Mouse (Mus musculus) monocyte, adult 5-6 weeks (primary cell): ENCODE measurements around the gene Il17re. TPM values are rescaled to one million over a fixed set of nuclear protein-coding genes. Genes with fewer than 3 reads are reported as not detected.

Experiments
- ATAC-seq: fragments of 153-309, 156-312 bp; replicated peaks from 2 replicates; pipeline ENCODE4 v1.8.0; 2017; ENCODE audit warnings: mild to moderate bottlenecking; ENCODE audit not compliant: low TSS enrichment, insufficient number of reproducible peaks, severe bottlenecking, poor library complexity, low FRiP score
- total RNA-seq: library from RNA; stranded (forward); fragments of 200-1000, 200-491, 200-594 nt; gene quantifications from 3 replicates; pipeline ENCODE4 v1.2.3, GENCODE M21; 2017

Gene Il17re
- total RNA-seq, 1 experiment from 2014 or later: not detected

DNA sequence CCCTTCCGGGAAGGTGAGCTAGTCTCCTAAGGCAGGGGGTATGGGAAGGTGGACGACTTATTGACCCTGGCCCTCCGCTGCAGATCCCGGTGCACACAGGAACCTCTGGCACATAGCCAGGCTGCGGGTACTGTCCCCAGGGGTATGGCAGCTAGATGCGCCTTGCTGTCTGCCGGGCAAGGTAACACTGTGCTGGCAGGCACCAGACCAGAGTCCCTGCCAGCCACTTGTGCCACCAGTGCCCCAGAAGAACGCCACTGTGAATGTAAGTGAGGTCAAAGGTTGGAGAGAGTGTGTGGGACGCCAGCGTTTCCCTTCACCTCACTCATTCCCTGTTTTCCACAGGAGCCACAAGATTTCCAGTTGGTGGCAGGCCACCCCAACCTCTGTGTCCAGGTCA is 20.6 kb downstream of the Il17re start:
- no peak for ATAC-seq

DNA sequence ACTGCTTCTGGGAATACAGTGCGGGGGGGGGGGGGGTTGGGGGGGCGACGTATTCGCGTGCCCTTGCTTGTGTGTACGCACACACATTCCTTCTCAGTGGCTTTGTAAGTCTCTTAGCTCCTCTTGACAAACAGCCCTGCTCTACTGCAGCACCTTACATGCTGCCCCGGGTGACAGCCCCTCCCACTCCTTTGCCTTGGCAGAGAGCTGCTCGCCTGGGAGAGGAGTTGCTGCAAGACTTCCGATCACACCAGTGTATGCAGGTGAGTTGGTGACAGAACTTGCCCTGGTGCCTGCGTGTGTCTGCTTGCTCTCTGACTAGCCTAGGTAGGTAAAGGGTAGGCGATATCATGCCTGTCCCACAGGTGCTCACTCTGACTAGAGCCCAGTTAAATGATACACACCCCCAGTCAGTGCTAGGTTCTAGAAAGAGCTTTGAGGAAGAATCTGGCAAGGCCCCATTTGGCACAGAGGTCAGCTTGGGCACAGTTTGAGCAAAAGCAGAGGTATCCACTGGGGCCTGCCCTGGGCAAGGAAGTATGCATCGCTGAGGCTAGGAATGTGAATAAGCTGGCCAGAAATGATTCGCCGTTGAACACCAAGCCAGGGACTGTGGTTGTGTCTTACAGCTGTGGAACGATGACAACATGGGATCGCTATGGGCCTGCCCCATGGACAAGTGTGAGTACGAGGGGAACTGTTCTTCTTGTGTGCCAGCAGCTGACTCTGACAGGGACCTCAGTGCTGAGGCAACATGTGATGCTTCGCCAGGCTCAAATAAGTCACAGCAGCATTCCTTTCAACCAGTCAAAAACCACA is 22.5 kb downstream of the Il17re start:
- no peak for ATAC-seq

DNA sequence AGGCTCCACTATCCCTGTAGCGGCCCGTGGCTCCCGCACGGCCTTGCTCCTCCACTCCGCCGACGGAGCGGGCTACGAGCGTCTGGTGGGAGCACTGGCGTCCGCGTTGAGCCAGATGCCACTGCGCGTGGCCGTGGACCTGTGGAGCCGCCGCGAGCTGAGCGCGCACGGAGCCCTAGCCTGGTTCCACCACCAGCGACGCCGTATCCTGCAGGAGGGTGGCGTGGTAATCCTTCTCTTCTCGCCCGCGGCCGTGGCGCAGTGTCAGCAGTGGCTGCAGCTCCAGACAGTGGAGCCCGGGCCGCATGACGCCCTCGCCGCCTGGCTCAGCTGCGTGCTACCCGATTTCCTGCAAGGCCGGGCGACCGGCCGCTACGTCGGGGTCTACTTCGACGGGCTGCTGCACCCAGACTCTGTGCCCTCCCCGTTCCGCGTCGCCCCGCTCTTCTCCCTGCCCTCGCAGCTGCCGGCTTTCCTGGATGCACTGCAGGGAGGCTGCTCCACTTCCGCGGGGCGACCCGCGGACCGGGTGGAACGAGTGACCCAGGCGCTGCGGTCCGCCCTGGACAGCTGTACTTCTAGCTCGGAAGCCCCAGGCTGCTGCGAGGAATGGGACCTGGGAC is 24.3 kb downstream of the Il17re start:
- ATAC-seq: peak; percentile 12; the same call in 1 of the 2 replicates

DNA sequence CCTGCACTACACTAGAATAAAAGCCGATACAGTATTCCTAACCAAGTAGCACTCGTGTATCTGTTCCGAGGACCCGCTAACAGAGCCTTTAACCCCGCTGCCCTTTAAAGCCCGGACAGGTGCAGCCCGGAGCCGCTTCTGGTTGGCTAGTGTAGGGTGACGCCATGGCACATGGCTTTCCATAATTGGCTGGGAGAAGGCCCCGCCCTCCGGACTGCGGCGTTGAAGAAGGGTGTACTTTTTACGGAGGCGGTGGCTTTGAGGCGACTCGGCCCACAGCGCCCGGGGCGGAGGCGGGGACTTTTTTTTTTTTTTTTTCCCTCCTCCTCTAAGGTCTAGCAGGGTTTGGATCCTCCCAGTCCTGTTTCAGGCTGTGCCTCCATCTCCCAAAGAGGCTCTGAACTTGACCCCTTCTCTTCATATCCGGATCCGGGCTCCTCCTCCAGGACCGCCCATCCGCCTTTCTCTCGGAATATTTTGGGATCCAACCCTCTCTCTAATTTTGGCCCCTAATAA is 24.9 kb downstream of the Il17re start, which contains the start of gene Creld1:
Creld1 (plus strand) TSS at position 198 of the 516 bp plus-strand sequence.
- peak; percentile 95 for ATAC-seq

DNA sequence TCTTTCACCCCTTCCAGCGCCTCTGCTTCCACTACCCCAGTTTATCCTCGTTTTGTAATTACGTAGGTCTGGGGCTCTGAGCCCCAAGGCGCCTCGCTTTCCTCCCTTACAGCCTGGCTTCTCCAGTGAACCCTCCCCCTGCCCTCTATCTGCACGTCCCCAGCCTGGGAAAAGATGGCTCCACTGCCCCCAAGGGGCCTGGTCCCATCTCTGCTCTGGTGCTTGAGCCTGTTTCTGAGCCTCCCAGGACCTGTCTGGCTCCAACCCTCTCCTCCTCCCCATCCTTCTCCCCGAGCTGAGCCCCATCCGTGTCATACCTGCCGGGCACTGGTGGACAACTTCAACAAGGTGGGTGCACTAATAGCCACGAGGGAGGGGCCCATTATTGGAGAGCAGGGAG is 25.4 kb downstream of the Il17re start:
- no peak for ATAC-seq

DNA sequence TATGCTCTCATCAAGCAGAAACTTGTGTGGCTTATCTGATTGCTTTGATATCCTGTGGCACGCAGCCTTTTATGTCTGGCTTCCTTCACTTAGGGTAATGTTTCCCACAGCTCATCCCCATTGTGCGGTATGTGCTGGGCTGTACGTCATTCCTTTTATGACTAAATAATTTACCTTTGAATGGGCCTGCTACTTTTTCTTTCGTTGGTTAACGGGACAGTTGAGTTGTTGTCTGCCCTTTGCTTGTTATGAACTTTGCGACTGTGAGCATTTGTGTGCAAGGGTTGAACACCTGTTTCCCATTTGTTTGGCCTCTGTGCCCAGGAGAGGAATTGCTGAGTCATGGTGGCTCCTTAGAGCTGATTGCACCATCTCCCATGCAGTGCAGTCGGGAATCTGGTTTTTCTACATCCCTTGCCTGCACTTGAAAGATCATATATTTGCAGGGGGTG is 28.9 kb downstream of the Il17re start:
- no peak for ATAC-seq

DNA sequence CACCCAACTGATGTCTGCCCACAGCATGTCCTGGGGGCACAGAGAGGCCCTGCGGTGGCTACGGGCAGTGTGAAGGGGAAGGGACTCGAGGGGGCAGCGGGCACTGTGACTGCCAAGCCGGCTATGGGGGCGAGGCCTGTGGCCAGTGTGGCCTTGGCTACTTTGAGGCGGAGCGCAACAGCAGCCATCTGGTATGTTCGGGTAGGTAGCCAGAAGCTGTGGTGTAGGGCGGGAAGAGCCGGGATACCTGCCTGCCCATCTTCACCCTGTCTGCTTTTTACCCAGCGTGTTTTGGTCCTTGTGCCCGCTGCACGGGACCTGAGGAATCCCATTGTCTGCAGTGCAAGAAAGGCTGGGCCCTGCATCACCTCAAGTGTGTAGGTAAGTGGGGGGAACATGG is 31.1 kb downstream of the Il17re start:
- ATAC-seq: no peak

DNA sequence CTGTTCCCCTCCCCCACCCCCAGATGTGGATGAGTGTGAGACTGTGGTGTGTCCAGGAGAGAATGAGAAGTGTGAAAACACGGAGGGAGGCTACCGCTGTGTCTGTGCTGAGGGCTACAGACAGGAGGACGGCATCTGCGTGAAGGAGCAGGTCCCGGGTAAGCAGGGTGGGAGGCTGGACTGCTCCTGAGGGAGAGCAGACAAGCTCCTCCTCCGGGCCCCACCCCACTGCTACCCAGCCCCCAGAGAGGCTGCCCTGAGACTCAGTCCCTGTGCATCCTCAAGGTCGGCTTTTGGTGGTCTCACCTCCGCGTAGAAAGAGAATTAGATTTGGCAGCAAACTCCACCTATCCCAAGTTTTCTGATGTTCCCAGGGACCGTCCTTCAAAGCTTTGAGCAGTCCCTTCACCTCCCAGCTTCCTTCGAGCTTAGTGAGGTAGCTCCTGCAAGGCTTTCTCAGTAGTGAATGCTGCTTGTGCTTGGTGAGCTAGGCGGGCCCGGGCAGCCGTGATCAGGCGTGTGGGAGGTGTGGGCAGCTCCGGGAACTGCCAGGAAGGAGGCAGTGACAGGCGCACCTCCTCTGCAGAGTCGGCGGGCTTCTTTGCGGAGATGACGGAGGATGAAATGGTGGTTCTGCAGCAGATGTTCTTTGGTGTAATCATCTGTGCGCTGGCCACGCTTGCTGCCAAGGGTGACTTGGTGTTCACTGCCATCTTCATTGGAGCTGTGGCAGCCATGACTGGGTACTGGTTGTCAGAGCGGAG is 34.0 kb downstream of the Il17re start:
- no peak for ATAC-seq

DNA sequence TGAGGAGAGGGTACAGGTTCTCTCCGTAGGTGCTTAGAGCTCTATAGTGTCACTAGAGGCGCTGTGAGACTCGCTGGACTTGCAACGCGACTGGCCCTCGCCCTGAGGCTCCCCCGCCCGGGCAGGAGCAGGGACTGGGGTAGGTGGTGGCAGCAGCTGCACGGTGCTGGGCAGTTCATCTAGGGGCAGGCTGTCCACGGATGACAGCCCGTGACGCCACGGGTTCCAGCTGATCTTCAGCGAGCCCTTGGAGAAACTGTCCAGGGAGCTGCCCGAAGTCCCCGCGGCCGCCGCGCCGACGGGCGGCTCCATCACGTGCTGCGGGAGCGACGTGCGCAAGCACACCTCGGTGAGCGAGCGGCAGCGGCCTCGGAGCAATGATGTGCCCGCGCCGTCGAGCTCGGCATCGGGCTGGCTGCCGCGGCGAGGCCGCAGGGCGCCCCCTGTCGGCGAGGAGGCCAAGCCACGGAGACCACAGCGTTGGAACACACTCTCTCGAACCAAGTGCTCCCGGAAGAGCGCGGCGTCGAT is 36.0 kb downstream of the Il17re start:
- ATAC-seq: peak; percentile 75

DNA sequence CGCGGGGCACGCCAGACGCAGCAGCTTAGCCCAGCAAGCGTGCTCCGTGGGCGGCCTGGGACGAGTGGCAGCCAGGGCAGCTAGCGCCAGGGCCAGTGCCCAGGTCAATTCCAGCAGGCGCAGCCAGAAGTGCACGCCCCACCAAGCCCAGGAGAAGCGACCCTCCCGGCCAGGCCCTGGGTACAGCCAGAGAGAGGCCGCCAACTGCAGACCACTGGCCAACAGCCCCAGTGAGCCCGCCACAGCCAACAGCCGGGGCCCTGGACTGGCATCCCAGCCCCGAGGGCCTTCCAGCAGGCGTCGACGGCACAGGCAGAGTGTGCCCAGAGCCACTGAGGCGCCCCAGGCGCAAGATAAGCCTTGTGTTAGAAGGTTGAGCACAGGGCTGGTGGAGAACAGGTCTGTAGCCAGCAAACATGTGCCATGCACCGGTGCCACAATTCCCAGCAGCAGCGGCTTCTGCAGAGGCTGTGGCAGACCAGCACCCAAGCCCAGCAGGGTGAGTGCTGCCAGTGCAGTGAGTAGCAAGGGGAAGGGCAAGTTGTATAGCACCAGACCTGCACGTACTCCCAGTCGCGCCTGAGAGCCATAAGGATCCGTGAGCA is 36.9 kb downstream of the Il17re start:
- no peak for ATAC-seq

DNA sequence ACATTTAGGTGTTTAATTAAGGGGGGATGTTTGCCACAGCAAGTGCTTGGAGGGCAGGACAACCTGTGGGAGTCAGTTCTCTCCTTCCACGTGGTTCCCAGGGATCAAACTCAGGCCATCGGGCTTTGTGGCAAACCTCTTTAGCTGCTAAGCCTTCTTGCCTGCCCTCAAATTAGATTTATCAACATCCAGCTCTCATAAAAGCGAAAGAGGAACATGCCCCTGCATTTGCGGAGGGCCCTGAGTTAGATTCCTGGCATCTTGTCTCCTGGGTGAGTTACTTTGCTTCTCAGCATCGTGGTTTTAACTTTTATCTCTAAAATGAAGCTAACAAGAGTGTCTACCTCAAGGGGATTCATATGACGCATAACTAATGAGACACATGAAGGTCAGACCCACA is 41.1 kb downstream of the Il17re start:
- ATAC-seq: no peak

DNA sequence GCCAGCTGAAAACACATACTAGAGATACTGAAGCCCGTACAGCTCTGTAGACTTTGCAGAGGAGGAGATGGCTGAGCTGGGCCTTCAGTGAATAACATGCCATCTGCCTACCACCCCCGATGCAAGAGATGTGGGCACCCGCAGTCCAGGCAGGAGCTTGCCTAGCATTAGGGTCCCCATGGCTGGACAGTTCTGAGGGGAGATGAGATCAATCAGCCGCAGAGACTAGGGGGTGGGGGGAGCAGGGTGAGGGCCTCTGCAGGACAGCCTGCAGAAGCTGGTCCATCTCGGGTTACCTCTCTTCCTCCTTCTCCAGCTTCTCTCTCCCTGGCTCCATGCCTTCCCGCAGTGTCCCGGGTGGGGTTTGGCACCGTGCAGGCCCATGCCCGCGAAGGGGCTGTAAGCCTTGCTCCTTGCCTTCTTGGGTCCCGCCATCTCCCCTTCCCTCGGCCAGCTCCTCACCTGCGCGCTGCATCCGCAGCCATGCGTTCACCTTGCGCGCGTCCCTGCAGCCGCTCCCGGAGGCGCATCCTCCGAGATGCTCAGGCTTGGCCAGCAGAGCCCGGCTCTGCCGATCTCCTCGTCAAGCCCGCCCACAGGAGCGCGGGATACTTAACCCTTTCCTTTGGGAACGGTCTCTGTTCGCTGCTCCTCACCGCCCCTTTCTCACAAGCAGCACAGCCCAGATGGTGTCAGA is 43.3 kb downstream of the Il17re start, which contains the start of gene Prrt3:
Prrt3 (minus strand) TSS at position 544 of the 697 bp plus-strand sequence.
- ATAC-seq: no peak

DNA sequence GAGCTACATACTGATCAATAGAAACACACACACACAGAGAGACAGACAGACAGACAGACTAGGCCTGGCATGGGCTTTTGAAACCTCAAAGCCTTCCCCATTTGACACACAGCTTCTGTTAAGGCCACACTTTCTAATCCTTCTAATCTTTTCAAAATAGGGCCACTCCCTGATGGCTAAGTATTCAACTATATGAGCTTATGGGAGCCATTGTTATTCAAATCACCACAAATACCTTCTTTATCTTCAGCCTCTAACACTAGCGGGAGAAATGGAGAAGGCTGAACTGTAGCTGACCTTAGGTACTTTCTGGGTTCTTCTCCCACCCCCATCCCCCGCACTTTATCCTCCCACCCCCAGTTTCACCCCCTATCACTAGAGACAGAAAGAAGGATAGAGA is 44.5 kb downstream of the Il17re start:
- no peak for ATAC-seq

DNA sequence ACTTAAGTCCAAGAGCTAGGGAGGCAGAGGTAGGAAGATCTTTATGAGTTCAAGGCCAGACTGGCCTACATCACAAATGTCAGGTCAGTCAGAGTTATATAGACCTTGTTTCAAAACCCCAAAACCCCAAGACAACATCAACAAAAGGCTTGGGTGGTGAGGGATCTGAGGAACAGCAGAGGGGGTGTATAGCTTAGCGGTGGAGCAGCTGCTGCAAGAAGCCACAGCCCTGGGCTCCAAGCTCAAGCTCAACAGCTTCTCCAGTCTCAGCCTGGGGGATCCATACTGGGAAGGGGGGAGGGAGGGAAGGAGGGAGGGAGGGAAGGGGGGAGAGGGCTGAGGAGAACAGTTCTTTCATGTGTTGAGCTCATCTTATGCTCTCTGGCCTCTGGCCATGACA is 47.4 kb downstream of the Il17re start:
- ATAC-seq: no peak

DNA sequence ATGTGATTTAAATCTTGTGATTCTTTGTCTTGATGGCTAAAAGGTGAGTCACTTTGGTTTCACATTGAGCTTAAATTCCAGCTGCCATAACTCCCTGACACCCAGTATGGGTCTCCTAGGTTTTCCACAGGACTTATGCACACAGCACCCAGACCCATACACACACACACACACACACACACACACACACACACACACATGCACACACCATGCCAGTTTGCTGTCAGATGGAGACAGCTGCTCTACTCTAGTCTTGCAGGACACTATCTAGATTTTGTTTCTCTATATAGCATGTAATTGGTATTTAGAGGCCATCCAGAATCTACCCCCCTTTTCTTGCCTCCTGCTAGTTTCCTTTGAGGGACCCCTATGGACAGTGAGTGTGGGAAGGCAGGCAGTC is 48.8 kb downstream of the Il17re start:
- ATAC-seq: no peak

DNA sequence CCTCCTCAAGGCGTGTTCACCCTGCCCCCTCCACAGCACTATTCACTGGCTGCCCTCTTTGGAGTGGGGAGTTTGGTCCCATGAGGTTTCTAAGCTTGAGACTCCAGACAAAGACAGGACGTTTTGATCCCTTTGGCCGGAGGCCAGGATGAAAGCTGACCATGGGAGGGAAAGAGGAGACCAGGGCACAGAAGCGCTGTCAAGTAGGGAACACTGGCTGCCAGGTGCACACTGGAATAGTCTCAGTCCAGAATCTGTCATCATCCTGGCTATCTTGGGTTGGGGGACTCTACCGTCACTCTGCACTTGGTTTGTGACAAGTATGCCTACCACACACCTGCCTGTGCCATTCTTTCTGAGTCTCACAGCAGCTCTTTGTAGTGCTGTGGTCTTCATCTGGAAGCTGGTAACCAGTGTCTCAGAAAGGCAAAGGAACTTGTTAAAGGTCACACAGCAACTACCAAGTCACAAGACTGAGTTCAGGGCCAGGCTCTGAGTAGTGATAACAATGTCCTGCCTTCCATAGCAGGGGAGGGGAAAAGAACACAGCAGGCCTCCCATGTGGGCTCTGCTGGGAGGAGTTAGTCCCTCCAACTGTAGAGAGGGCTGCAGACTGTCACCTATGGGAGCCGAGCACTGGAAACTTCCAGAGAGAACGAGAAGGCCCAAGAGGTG is 50.1 kb downstream of the Il17re start:
- no peak for ATAC-seq

DNA sequence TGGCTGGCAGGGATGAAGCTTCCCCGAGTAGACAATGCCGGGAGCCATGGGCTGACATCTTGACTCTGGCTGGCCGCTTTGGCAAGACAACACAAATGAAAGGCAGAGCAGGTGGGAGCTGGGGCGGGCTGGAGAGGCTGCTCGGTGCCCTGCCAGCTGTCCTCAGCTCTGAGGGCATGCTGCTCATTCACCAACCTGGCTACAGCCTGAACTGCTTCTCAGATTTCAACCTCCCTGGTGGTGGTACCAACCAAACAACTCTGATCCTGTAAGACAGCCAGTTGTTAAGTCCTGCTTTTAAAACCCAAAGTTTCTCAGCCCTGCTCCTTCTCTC is 50.6 kb downstream of the Il17re start:
- no peak for ATAC-seq

DNA sequence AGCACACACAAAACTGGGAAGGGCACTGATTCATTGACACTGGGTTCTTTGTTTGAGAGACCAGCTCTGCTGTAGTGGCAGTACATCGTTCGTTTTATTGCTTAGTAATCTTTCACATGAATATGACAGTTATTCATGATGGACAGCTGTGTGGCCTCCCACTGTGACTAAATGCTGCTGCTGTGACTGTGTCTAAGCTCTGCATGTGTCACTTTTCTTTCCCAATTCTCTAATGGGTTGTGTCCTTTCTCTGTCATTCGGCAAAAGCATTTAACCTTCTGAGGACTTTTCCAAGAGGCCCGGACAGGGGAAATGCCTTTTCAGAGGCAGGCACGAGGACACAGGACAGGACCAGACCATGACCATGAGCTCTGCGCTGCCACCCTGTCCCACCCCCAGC is 55.7 kb downstream of the Il17re start:
- ATAC-seq: no peak
